Mouse (Mus musculus) cerebellum, adult 9-10 months (tissue): ENCODE measurements around the gene Olfr619.

Experiments
- DNase-seq: peaks from one replicate; pipeline ENCODE4 v3.0.0; 2022

Gene Olfr619

GRCm38 (mm10) chr7:103600275-103600674 is at the start of gene Olfr619:
Gene Olfr619, plus strand, starts transcription at chr7:103600575.
- DNase-seq = no peak

- DNase-seq = no peak
These were observed 44.6 kb upstream of the Olfr619 start, which contains the start of gene Olfr615 for GRCm38 (mm10) chr7:103555779-103556178. Gene Olfr615, plus strand, starts transcription at chr7:103556079.

GRCm38 (mm10) chr7:103569043-103569442 is 31.3 kb upstream of the Olfr619 start, which contains the start of gene Olfr616:
Gene Olfr616, minus strand, starts transcription at chr7:103569143.
- DNase-seq = no peak

- DNase-seq = no peak
These were observed 27.6 kb upstream of the Olfr619 start, which contains the start of gene Olfr617 for GRCm38 (mm10) chr7:103572761-103573160. Gene Olfr617, plus strand, starts transcription at chr7:103573061.

GRCm38 (mm10) chr7:103589803-103590202 is 10.6 kb upstream of the Olfr619 start, which contains the start of gene Olfr618:
Gene Olfr618, plus strand, starts transcription at chr7:103590103.
- no peak for DNase-seq

GRCm38 (mm10) chr7:103607425-103607824 is 7.0 kb downstream of the Olfr619 start:
- DNase-seq = no peak

GRCm38 (mm10) chr7:103612434-103612833 is 12.1 kb downstream of the Olfr619 start, which contains the start of gene Olfr620:
Gene Olfr620, minus strand, starts transcription at chr7:103612534.
- DNase-seq = no peak

GRCm38 (mm10) chr7:103636795-103637194 is 36.4 kb downstream of the Olfr619 start:
- no peak for DNase-seq

- DNase-seq = no peak
These were observed 42.2 kb downstream of the Olfr619 start, which contains the start of gene Olfr622 for GRCm38 (mm10) chr7:103642602-103643001. Gene Olfr622, minus strand, starts transcription at chr7:103642702.

GRCm38 (mm10) chr7:103644070-103644469 is 43.7 kb downstream of the Olfr619 start:
- DNase-seq = no peak
